Mouse (Mus musculus) spleen, adult 18-20 months (tissue): ENCODE measurements around the gene Arl14ep.
"Not testable (repeated sequence)": the region's sequence is repeated elsewhere in the genome, so short reads cannot be mapped to it uniquely, and the experiment has no call there.

Experiments
- DNase-seq, 2 experiments: peaks; one replicate each; pipeline ENCODE4 v3.0.0; 2022; ENCODE audit warnings: mixed read lengths in 2 of 2

Arl14ep gene

GRCm38 (mm10) chr2:106973959-106974639 is at the start of gene Arl14ep:
Gene Arl14ep (minus strand): TSS chr2:106974424.
- DNase-seq: peak; percentile 65 to 73

DNA sequence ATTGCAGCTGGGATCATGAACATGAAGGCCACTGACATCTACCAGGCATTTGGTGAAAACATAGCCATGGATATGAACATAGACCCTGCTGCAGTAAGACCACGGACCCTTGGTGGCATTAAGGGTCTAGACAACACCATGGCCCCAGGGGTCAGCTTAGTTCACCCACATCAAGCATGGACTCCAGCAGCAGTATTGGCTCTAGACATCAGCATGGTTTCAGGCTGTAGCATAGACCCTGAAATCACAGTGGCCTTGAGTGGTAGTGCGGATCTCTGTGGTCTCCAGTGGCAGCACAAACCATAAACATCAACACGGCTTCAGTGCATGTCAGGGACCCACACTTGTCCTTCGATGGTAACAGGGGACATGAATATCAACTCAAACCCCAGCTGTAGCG is 48.5 kb upstream of the Arl14ep start:
- DNase-seq: no peak

- DNase-seq: no peak
Measured at GRCm38 (mm10) chr2:107019331-107019730, 45.1 kb upstream of the Arl14ep start.

DNA sequence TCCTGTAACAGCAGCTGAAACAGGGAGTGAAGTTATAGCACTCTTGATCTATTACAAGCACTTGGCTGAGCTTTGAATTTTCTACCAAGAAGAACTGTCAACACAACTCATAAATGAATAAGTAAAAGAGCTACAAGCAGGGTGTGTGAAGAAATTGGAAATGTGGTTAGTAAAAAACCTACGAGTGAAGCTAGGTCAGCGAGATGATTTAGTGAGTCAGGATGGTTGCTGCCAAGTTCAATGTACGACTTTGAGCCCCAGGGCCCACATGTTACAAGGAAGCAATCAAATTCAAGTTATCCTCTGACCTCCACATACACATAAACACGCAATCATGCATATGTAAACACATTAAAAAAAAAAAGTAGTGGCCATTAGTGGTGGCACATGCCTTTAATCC is 38.9 kb upstream of the Arl14ep start:
- DNase-seq: no peak

- DNase-seq: no peak
Measured at GRCm38 (mm10) chr2:107012318-107012717, 38.1 kb upstream of the Arl14ep start.

- DNase-seq: no peak
Measured at GRCm38 (mm10) chr2:107010160-107010559, 35.9 kb upstream of the Arl14ep start.

DNA sequence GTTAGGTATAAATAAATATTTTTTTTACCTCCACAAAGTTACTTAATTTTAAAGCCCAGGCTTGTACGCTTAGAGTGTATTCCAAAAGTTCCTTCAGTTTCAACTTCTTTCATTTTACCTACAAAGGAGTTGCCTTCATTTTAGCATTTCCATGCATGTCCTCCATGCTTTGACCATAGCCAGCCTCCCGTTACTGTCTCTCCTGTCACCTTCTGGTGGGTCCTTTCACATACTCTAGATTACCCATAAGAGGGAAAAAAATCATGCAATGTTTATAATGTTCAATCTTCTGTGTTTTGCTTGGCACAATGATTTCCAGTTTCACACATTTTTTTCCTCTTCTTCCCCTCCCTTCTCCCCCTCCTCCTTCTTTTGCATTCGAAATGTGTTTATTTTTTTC is 32.2 kb upstream of the Arl14ep start:
- DNase-seq: no peak

GRCm38 (mm10) chr2:107005876-107006275 is 31.7 kb upstream of the Arl14ep start:
- not testable (repeated sequence) for DNase-seq

- DNase-seq: no peak
Measured at GRCm38 (mm10) chr2:106991261-106991660, 17.0 kb upstream of the Arl14ep start.

GRCm38 (mm10) chr2:106984945-106985344 is 10.7 kb upstream of the Arl14ep start:
- DNase-seq: no peak

DNA sequence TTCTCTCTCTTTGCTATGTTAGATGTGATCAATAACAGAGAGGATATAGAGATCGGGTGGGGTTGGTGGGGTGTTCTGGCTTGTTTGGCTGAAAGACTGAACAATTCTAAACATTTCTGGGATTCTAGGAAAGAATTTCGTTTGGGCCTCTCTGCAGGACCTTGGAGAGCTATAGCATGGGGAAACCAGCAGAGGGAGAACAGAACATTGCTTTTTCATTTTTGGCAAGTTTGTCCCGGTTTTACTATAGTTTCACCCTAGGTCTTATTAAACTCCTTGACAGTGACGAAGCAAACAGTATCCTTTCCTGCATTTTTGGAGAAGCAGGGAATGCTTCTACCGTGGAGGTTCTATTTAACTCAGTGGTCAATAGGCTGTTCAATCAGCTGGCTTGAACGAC is 8.3 kb upstream of the Arl14ep start:
- no peak for DNase-seq

DNA sequence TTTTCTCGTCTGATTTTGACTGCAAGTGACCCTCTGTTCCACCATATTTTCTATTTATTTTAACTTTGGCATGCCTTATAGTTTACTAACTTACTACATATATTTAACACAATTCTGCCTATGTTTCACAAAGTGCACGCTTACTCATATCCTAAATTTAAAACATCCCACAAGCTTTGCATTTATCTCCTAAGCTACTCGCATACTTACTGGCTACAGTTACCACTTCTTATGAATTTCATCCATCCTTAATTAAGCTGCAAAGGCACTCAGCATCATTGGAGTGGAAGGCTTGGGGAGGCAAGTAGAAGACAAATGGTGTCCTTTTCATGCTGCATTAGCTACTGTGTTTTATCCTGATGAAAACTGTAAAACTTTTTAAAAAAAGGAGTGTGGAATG is 2.2 kb upstream of the Arl14ep start:
- no peak for DNase-seq

DNA sequence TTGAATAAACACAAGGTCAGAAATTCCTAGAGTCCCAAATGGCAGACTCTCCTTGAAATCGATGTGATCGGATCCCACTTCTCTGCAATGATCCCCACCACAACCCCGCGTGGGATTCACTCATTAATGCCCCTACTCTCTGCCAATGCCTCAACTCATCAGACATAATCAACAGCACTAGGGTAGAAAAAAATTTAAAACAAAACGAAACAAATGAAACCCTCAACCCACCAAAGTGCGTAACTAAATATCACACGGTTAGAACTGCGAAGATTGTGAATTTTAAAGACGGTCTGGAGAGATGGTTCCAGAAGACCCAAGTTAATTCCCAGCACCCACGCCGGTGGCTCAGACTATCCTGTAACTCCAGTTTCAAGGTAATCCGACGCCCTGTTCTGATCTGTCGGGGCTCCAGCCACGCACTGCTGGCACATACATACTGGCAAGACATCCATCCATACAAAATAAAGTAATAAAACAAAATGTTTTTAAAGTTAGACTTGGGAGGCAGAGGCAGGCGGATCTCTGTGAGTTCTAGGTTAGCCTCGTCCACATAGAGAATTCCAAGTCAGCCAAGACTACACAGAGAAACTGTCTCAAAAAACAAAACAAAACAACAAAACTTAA is 779 bp downstream of the Arl14ep start:
- no peak for DNase-seq

GRCm38 (mm10) chr2:106972851-106973250 is 1.4 kb downstream of the Arl14ep start:
- no peak for DNase-seq

GRCm38 (mm10) chr2:106970971-106971370 is 3.3 kb downstream of the Arl14ep start:
- no peak for DNase-seq

DNA sequence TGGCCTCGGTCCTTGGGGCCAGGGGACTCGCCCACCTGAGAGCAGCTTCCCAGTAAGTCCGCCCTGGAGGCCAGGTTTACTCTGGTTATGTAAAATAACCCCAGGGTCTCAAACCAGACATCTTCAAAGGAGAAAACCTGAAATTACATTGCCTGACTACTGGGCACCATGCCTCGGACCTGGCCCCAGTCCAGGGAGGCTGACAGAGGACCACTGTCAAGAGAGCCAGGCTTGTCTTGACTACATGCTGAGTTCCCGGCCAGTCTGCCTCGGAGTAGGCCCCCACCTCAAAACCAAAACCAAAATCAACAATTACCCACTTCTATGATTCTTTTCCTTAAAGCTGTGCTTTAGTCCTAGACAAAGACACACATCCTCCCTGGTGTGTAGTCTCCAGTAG is 5.9 kb downstream of the Arl14ep start:
- no peak for DNase-seq

DNA sequence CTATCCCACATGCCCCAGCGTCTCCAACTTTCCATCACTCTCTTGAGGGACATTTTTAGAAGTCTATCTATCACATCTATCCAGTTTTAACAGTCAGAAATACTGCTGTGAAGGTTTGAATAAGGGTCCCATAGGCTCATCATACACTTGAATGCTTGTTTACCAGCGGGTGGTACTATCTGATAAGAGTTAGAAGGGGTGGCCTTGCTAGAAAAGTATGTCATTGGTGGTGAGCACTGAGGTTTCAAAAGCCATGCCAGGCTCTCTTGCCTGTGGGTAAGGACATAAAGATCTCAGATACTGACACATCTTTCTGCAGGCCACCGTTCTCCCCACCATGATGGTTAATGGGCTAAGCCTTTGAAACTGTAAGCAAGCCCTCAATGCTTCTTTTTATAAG is 10.7 kb downstream of the Arl14ep start:
- DNase-seq: no peak

DNA sequence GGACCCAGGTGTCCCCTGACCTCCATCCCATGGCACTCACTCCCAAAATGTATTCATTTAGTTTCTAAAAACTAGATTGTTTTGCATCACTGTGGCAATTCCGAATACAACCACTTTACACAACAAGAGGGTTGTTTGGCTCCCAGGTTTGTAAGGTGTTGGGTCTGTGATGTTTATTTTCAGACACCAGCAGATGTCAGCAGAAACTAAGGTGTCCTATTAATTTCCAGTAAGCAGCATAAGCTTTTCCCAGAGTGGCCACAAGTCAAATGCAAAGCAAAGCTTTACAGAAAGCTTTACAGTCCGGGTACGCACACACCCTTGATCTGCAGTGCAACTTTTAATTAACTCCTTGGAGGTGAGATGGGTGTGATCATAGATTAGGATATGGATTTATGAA is 12.6 kb downstream of the Arl14ep start:
- no peak for DNase-seq

DNA sequence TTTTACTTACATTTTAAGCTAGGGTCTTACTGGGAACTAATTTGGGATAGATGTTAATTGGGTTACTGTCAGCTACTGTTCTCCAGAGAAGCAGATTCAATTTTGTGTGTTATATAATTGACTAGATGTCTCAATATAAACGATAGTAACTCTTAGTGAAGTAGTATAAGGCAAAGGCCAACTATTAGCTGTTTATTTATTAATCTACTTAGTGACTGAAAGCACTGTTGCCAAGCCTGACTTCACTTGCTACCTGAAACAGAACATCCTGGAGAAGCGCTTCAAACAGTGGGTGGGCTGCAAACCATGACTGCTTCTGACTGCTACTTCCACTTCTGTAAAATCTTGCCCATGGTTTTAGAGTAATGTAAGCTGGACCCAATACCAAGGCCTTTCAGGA is 13.2 kb downstream of the Arl14ep start:
- no peak for DNase-seq

DNA sequence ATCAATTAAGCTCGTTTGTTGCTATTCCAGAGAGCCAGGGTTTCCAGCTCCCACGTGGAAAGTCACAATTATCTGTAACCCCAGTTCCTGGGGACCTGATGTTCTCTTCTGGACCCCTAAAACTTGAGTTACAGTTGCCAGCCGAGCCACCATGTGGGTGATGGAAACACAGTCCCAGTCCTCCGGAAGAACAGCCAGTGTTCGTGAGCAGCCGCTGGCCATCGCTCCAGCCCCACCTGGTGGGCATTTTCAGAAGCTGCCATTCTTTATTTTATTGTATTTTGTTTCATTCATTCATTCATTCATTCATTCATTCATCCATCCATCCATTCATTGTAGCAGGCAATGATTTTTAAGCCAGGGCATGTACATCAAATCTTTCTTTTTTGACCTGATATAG is 14.0 kb downstream of the Arl14ep start:
- DNase-seq: no peak

DNA sequence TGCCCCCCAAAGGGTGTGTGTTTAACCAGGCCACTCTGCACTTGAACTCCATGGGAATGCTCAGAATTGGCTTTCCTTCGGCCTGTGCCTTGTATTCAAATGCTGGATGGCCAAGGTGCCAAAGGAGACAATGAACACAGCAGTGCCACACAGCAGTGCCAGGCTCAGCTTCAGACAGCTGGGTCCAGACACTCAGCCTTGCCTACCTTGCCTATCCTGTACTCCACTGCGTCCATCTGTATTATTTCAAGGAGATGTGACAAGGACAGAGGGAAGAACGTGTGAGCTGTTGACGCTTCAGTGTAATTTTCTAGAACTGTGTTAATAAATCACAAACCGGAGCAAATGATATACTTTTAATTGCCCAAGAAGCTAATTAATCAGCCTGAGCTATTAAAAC is 14.8 kb downstream of the Arl14ep start:
- DNase-seq: no peak

- DNase-seq: no peak
Measured at GRCm38 (mm10) chr2:106958916-106959315, 15.3 kb downstream of the Arl14ep start.

DNA sequence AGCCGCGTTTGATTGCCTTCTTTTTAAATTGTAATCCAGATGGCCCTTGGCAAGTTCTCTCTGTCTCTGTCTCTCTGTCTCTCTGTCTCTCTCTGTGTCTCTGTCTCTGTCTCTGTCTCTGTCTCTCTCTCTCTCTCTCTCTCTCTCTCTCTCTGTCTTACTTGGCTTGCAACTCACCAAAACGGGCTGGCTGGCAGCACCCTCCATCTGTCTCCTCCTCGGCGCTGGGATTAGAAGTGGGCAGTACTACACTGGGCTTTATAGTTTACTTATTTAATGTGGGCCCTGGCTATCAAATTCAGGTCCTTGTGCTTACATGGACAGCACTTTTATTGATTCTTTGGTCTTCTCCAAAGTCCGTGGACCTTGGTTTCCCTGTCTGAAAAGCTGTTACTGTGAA is 18.1 kb downstream of the Arl14ep start:
- no peak for DNase-seq

DNA sequence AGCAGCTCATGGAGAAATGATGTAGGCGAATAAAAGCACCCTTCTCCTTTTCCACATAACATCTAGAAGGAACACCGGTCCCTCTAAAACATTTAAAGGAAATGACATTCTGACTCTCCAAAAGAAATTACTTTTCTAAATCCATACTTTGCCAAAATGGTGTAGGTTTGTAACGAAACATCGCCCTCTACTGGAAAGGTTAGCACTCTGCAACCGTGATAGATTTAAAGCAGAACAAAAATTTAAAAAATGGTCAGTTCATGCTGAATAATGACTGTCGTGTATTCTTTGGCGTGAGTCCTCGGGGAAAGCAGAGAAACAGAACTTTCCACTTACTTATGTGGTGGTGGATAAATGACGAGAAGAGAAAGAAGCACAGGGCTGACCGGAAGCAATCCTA is 18.6 kb downstream of the Arl14ep start:
- no peak for DNase-seq

DNA sequence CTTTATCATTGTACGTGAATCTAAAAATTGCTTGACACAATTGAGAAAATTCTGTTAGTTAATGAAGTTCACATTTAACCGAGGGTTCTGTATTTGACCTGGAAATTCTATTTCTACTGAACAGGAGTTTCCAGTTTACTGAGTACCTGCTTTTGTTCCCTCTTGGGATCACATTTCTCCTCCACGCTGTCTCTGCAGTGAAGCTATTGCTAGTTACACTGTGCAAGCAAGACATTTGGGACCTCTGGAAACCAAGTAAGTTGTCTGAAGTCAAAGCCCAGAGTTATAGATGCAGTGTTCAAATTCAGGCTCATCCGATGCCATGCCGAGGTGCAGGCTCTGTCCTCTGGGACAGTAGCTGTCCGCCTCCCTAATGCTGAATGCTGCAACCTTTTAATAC is 19.2 kb downstream of the Arl14ep start:
- no peak for DNase-seq
